Mouse (Mus musculus): ENCODE results near the gene Tceanc2.

Tceanc2 gene

DNA sequence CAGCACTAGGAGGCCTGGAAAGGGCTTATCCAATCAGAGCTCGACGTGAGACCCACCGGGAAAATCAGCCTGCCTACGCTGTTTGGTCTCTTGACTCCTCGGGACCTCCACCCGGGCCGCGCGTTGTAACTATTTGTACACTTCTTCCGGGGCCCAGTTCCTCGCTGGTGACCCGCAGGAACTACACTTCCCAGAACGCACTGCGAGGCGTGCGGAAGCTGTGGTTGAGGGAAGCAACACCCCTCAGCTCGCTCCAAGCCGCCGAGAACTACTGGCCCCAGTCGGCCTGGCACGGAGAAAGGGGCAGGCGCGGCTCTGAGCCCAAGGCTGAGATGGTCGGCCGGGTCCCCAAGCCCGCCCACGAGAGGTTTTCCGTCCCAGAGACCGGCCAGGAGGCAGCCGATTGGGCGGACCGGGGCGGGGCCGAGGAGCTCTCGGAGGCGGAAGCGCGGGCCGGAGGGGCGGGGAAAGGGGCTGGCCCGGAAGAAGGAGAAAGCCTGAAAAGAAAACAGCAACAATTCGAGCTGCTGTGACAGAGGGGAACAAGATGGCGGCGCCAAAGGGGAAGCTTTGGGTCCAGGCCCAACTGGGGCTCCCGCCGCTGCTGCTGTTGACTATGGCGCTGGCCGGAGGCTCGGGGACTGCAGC lies 610 bp downstream of the Tceanc2 start, which contains the start of gene Tmem59:
Tmem59 (plus strand) TSS at position 218 of the 648 bp plus-strand sequence.
- peak; percentile 97 for DNase-seq (ENCODE audit: low read depth)

DNA sequence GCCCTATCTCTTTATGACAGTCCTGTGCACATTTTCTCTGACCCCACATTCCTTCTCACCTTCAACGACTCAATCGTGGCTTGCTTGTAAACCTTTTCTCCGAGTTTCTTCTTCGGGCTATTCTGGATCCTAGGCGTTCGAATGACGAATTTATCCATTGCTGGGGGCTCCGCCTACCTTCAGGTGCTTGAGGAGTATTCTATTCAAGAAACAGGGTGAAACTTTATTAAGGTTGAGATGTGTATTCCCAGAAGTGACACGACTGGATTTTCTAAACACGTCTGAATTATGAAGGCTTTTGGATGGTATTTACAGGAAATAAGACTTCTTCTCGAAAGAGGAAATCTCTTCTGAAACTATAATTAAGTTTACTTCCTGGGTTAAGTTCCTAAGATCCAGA lies 1.4 kb downstream of the Tceanc2 start:
- DNase-seq (ENCODE audit: low read depth), result no peak

DNA sequence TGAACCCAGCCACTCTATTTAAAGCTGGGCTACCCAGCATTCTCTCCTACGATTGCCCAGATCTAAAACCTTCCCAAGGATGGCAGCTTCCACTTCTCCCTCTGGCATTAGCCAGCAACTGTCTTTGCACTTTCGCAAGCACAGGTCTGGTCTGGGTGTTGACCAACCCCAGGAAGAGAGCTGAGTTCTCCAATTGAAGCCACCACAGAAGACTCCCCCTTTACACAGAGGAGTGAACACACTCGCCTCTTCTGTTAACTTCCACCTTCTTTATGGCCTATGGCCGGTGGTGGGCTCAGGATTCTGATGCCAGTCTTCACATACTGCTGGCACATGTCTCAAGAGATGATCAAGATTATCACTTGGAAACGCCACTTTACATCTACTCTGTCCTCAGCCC lies 11.1 kb downstream of the Tceanc2 start:
- peak; percentile 63 for DNase-seq (ENCODE audit: low read depth)

DNA sequence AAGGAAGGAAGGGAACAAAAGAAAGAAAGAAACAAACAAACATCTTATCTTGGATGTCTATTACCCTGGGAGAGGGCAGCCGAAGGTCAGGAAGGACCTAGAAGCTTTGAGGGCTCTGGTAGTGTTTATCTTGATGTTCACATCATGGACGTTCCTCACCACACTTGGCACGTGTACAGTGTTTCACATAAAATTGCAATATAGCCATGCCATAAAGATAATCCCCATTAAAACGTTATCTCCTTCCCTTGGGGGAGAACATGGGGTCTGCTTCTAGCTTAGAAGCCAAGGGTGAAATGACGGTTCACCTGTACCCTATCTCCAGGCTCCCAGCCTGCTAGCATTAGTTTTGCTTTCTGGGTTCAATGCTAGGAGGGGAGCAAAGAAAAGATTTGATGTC lies 12.2 kb downstream of the Tceanc2 start:
- DNase-seq (ENCODE audit: low read depth), result no peak

GRCm38 (mm10) chr4:107163756-107164587 lies 14.9 kb downstream of the Tceanc2 start:
- DNase-seq (ENCODE audit: low read depth), result peak; percentile 85

- no peak for DNase-seq (ENCODE audit: low read depth)
These were observed 15.6 kb downstream of the Tceanc2 start for GRCm38 (mm10) chr4:107163341-107163740.

- DNase-seq (ENCODE audit: low read depth), result no peak
These were observed 18.7 kb downstream of the Tceanc2 start for GRCm38 (mm10) chr4:107160181-107160580.

GRCm38 (mm10) chr4:107159166-107159773 lies 19.6 kb downstream of the Tceanc2 start:
- DNase-seq (ENCODE audit: low read depth), result no peak

- DNase-seq (ENCODE audit: low read depth), result no peak
These were observed 21.9 kb downstream of the Tceanc2 start for GRCm38 (mm10) chr4:107156983-107157401.

DNA sequence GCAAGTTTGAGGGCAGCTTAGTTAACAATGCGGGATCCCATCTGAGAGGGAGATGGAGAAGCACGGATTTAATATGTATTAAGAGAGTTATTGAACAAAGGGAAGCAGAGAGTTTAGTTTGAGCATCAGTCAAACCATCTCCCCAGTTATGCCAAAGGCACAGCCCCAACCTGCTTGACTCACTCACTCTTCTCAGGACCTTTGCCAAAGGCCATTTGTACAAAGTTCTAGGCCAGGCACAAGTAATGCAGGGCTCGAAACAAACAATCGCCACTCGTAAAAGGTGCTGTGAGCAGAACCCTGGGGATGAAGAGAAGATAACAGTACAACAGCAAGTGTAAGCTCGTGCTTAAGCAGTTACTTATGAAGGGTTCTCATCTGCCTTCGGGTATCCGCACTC lies 26.3 kb downstream of the Tceanc2 start:
- no peak for DNase-seq (ENCODE audit: low read depth)

GRCm38 (mm10) chr4:107150991-107151390 lies 27.9 kb downstream of the Tceanc2 start:
- no peak for DNase-seq (ENCODE audit: low read depth)

GRCm38 (mm10) chr4:107143511-107143910 lies 35.4 kb downstream of the Tceanc2 start:
- DNase-seq (ENCODE audit: low read depth), result no peak

- DNase-seq (ENCODE audit: low read depth), result no peak
These were observed 38.9 kb downstream of the Tceanc2 start for GRCm38 (mm10) chr4:107139836-107140631.

DNA sequence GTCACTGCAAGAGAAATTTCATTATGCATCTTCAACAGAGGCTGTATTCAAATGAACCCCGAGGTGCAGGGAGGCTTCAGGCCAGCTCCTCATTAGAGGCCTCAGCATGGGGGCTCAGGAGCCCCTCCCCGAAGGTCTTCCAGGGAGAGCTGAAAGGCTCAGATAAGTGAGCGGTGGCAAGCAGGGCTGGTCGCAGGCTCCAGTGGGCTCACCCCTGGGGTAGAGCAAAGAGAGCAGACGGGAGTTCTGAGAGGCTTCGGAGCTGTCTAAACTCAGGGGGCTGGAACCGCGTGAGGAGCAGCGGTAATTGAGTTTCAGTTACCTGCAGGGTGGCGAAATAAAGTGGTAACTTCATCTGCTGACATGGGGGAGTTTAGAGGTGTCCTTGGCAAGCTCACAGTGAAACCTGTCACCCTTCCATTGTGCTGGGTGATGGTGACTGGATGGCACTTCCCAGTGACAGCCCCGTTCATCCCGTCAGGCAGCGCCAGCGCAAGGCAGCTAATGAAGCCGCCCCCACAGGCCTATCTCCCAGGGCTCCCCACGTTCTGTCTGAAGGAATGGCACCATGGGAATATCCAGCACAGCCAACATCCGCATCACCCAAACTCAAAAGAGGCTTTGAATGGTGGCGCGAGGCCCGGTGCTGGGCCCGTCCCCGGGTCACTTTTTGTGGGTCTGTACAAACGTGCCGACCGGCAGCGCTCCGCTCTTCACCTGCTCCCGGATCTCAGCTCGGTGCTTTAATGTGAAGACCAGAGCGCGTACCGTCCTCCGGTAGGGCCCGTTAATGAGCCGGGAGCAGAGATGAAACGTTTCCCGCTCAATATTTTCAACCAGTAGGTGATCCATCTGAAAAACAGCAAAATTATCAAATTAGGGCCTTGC lies 39.7 kb downstream of the Tceanc2 start:
- no peak for DNase-seq (ENCODE audit: low read depth)

DNA sequence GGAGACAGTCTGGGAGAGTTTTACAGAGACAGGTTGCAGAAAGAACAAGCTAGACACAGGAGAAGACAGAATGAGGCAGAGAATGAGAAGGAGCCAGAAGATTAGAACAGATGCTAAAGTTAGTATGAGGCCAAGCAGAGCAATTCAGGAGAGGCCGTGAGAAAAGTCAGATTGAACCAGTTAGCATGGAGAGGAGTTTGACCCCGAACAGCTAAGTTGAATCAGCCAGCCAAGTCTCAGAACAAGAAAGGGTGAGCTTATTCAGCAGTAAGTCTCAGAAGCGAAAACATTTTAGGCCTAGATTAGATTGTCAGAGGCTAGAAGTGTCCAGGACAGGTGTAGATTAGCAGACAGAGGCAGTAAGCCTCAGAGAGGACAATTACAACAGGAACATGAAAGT lies 42.4 kb downstream of the Tceanc2 start:
- DNase-seq (ENCODE audit: low read depth), result no peak

DNA sequence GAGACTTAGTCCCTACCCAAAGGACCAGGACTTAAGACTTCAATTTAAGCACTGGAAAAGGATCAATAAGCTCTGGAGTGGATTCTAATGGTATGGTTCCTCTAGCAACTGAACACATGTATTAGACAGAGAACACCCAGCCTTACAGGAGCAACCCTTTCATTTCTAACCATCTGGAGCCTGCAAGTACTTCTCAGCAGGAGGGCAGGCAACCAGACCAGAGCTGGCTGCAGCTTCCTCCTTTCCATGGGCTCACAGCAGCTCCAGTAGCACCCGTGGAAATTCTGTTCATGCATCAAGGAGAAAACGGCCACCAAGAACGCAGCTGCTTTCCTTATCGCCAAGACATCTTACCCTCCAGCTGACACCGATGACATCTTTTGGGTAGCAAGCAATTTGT lies 43.3 kb downstream of the Tceanc2 start:
- DNase-seq (ENCODE audit: low read depth), result no peak

- DNase-seq (ENCODE audit: low read depth), result no peak
These were observed 44.0 kb downstream of the Tceanc2 start for GRCm38 (mm10) chr4:107134891-107135290.

- no peak for DNase-seq (ENCODE audit: low read depth)
These were observed 48.4 kb downstream of the Tceanc2 start for GRCm38 (mm10) chr4:107130534-107130933.

- no peak for DNase-seq (ENCODE audit: low read depth)
These were observed 49.5 kb downstream of the Tceanc2 start for GRCm38 (mm10) chr4:107129373-107129772.

DNA sequence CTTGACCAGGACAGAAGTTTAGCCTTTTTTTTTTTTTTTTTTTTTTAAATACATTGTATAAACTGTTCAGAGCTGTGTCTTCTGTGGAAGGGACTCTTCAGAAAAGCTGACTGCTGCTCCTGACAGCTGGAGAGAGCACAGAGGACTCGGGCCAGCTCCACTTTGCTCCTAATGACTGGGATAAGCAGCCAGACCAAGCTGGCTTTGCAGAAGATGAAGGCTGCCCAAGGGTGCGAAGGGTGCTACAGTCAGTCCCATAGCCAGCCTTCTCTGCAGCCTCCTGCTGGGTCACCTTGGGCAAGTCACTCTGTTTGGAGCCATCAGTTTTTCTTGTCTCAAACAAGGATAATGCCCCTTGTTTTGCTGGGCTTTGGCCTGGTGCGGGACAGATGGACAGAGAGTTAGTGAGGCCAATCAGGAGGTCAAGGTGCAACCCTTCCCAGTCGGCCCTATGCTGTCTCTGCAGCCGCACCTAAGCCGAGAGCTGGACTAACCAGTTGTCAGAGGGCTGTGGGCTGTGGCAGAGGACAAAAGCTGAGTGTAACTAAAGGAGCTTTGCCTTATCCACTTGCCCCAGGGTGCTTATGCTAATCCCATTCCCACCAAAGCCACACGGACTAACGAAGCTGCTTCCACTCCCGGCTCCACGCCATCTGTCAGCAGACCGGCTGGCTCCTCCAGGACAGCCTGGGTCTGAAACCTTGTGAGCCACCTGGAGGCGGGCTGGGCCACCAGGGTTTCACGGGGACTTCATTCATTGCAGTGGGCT lies 50.8 kb downstream of the Tceanc2 start:
- DNase-seq (ENCODE audit: low read depth), result no peak
